Mouse (Mus musculus) heart, postnatal 36 days (tissue): ENCODE measurements at regions not wholly inside any gene's neighbourhood (a gene's known extent, or its start where the extent isn't known, plus 50 kb on each side); places are given as distances from the start of the nearest gene placed in this dataset.

Experiments used
- DNase-seq, 2 experiments: peaks; one replicate each; pipeline ENCODE4 v3.0.0; 2021 to 2022
- intact Hi-C: fragments of 180-260 bp; cut with DNase I; formaldehyde crosslinking; loops from one replicate; pipeline ENCODE4 v1.15.1; 2025

DNA sequence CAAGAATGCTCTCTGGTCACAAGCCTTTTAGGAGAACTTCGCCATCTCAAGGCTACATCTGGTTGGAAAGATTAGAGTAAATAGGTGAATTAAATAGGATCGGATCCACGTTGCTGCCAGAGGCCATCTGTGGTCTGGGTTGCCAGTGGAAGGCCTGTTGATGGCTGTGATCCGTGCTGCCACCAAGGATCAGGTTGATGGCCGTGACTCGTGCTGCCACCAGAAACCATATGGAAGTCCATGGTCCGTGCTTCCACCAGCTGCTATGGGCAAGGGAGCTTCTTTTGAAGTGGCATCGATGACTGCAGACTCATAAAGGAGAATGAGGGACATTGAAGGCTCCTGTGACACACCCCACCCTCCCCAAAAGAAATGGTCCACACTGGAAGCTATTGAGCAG is 79.6 kb downstream of the Atp1a1 start:
- intact Hi-C loops = no loop called here
- no peak for DNase-seq

- intact Hi-C loops = no loop called here
- DNase-seq = no peak
Observed at GRCm38 (mm10) chr3:101524444-101524843, 80.0 kb downstream of the Atp1a1 start.

- intact Hi-C loops = no loop called here
- DNase-seq = no peak
Observed at GRCm38 (mm10) chr3:101523239-101523638, 81.2 kb downstream of the Atp1a1 start.

DNA sequence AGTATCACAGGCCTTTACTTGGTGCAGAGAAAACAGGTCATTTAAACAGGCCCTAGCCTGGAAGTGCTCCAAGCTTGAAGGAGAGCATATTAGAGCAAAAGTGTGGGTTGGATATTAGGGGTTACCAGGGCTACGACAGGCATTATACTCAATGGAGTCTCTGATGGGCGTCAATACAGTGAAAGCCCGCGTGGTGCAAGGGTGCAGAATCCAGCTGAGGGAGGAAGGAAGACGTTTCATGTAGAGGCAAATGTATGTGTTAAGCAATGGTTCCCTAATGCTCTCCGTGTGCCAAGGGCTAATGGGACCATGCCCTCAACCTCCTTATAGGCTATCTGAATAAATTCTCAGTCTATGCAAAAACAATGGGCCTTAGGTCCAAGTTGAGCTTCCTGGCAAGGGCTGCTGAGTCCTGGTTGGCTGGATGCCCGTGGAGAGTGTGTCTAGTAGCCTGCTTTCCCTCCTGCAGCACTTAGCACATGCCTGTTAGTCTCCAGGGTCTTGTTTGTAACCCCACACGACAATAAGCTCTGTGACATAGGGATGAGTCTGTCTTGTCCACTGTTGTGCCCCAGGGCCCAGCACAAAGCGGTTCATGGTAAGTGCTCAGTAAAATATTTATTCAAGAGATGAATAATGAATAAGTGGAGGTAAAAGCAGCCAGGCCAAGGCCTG is 82.1 kb downstream of the Atp1a1 start:
- peak; percentile 41 to 66 for DNase-seq
- intact Hi-C loops = no loop called here

DNA sequence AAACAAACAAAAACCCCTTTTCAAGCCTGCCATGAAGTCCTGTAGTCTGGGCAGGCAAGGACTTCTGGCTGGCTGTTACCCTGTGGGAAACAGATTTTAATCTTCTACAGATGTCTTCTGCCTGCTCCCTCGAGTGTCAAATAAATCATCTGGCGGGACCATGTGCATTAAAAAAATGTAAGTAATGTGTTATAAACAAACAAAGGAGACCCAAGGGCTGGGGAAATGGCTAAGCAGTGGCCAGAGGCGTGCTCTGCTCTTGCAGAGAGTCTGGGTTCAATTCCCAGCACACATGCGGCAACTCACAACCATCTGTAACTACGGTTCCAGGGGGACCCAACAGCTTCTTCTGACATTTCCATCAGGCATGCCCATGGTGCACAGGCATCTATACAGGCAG is 83.3 kb downstream of the Atp1a1 start:
- no peak for DNase-seq
- intact Hi-C loops = no loop called here

GRCm38 (mm10) chr3:101520115-101520514 is 84.4 kb downstream of the Atp1a1 start:
- no peak for DNase-seq
- intact Hi-C loops = no loop called here

DNA sequence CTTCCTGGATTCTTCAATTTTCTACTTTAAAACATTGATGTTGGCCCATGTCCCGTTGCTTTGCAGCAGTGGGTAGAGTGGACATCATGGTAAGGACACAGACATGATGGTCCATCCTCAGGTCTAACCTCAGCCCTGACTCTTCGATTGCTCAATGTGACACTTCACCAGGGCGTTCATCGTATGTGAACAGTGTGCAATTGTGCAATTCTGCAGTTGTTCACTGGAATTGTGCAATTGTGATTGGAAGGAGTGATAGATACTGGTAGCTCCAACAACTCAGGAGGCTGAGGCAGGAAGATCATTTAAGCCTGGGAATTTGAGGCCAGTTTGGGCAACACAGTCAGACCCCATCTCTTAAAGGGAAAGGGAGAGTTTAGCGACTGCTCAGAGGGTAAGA is 84.9 kb downstream of the Atp1a1 start:
- no peak for DNase-seq
- intact Hi-C loops = no loop called here

GRCm38 (mm10) chr3:101518810-101519209 is 85.7 kb downstream of the Atp1a1 start:
- intact Hi-C loops = no loop called here
- no peak for DNase-seq

DNA sequence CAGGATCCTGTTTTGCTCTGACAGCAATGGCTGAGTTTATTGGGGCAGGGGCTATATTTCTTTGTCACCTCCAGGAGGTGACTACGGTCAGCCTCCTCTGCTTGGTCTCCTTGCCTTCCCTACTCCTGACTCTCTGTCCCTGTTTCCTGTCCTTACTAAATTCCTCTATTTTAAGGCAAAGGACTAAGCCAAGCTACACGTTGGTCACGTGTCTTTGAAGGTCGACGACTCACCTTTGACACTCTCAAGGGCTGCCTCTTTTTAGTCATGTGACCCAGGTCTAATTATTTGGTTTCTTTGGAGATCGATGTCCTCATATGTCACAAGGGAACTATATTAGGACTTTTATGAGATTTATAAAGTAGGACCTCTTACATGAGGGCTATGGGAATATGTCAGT is 86.9 kb downstream of the Atp1a1 start:
- DNase-seq = no peak
- intact Hi-C loops = no loop called here

- no peak for DNase-seq
- intact Hi-C loops = no loop called here
Observed at GRCm38 (mm10) chr3:101516781-101517499, 87.5 kb downstream of the Atp1a1 start.

GRCm38 (mm10) chr3:101515566-101515965 is 88.9 kb downstream of the Atp1a1 start:
- DNase-seq = no peak
- intact Hi-C loops = no loop called here

- DNase-seq = no peak
- intact Hi-C loops = no loop called here
Observed at GRCm38 (mm10) chr3:101513611-101514311, 90.7 kb downstream of the Atp1a1 start.
